Mouse (Mus musculus) monocyte, adult 5-6 weeks (primary cell): ENCODE results near the gene 1810046K07Rik. TPM values are rescaled to one million over a fixed set of nuclear protein-coding genes. Genes with fewer than 3 reads are reported as not detected.

Experiments used
- ATAC-seq: fragments of 153-309, 156-312 bp; replicated peaks from 2 replicates; pipeline ENCODE4 v1.8.0; 2017; ENCODE audit warnings: mild to moderate bottlenecking; ENCODE audit not compliant: low TSS enrichment, insufficient number of reproducible peaks, severe bottlenecking, poor library complexity, low FRiP score
- total RNA-seq: library from RNA; stranded (forward); fragments of 200-1000, 200-491, 200-594 nt; gene quantifications from 3 replicates; pipeline ENCODE4 v1.2.3, GENCODE M21; 2017

Gene 1810046K07Rik
- total RNA-seq, 1 experiment from 2014 or later, result not detected

- no peak for ATAC-seq
Measured at GRCm38 (mm10) chr9:51312554-51313317, 16.0 kb downstream of the 1810046K07Rik start.

- ATAC-seq, result no peak
Measured at GRCm38 (mm10) chr9:51310515-51310914, 18.2 kb downstream of the 1810046K07Rik start.

DNA sequence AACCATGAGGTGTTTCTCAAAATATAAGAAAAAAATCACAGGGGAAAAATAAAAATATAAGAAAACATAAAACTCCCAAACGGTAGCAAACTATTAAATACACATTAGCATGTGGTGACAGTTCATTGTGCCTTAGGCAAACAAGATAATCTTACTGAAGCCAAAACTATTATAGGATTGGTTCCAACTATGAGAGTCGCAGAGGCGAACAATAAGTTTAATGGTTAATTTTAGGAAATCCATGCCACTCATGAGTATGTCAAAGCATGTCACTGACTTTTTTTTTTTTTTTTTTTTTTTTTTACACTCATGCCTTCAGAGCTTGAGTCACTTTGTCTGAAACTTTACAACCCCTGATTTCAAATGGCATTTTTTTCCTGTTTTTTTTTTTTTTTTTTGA is 22.4 kb downstream of the 1810046K07Rik start:
- no peak for ATAC-seq

- no peak for ATAC-seq
Measured at GRCm38 (mm10) chr9:51305146-51305545, 23.6 kb downstream of the 1810046K07Rik start.

DNA sequence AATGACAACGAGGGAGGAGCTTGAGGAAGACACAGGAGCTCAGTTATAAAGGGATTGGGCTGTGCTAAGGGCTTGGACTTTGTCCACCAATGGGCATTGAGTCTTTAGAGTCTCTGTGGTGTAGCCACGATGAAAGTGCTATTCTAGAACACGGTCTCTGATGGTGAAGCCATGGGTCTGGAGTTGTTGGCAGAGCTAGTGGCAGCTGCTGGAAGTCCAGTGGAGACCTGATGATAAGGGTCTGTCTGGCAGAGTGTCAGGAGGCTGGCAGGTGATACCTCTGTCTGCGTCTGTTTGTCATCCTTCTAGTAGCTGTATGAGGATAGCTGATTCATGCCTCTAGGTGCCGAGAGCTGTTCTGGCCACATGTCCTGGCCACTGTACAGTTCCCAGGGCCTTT is 24.7 kb downstream of the 1810046K07Rik start:
- no peak for ATAC-seq

DNA sequence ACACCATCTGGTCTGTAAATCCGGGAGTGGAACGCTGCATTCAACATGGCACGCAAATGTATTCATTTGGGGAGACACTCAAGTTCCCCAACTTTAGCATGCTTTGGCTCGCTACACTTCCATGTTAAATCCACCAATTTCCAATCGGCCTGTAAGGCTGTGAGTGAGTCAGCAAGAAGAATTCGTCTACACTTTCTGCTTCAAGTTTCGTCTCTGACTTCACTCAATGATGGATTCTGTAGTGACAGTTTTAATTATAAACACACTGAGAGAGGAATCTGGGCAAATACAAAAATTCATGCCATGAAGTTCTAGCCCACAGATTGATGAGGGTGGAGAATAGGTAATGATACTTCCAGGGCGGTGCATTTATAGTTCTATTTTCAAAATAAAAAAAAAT is 35.2 kb downstream of the 1810046K07Rik start:
- ATAC-seq, result no peak

- no peak for ATAC-seq
Measured at GRCm38 (mm10) chr9:51292674-51293073, 36.0 kb downstream of the 1810046K07Rik start.

- ATAC-seq, result no peak
Measured at GRCm38 (mm10) chr9:51290980-51291379, 37.7 kb downstream of the 1810046K07Rik start.

GRCm38 (mm10) chr9:51286079-51286478 is 42.6 kb downstream of the 1810046K07Rik start:
- ATAC-seq, result no peak

DNA sequence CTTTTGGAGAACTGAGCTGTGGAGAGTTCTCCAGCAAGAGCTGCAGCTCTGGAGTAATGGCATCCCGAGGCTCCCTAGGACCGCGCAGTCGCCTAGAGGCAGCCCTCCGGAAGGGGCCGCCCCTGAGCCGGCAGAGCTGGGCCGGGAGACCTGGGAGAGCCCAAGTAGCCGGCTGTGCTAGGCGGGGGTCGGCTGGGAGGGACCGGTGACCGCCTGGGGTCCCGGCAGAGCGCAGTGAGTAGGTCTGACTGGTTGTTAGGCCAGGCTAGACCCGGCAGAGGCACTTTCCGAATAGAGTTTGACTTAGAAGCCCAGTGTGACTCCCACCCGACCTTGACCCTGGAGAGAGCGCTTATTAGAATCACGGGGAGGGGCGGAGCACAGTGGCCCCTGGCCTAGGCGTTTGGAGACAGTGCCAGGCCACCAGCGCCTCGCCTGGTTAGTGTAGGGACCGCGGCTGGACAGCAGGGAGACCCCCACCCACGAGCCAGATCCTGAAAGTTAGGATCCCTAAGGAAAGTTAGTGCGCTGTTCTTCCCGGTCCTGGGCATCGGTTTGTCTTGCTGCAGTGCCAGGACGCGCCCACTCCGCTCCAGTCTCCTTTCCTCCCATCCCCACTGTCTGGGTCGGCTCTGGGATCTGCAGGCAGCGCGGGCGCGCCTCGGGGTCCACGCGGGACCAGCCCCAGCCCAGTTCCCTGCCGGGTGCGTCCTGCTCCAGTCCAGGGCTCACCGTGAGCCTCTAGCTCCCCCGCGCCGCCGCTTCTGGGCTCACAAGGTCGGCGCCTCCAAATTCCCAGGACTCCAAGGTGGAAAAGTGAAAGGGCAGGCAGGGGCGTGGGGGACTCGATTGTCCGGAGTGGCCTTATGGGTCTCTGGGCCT is 50.0 kb downstream of the 1810046K07Rik start, which contains the start of gene Colca2:
Colca2 (minus strand) TSS at position 70 of the 882 bp plus-strand sequence.
- no peak for ATAC-seq

GRCm38 (mm10) chr9:51277834-51278498 is 50.8 kb downstream of the 1810046K07Rik start:
- no peak for ATAC-seq

DNA sequence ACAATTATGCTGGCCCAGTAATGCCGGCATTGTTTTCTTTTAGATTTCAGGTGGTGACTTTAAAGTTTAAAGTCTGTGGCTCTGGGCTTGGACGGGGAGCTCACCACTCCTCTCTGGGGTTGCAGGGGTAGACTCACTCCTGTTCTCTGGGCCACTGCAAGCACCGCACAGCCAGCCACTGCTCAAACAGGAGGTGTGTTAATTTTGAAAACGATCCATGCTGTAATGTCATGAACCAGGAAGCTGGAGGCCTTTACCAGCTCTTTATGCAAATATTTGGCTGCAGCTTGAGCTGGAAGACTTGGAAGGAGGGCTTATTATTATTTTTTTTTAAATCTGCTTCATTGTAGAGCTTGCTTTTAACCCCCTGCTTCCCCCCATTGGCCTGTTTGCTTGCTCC is 54.0 kb downstream of the 1810046K07Rik start:
- no peak for ATAC-seq

GRCm38 (mm10) chr9:51273581-51274154 is 55.0 kb downstream of the 1810046K07Rik start:
- ATAC-seq, result no peak

GRCm38 (mm10) chr9:51272102-51272501 is 56.6 kb downstream of the 1810046K07Rik start:
- ATAC-seq, result no peak

DNA sequence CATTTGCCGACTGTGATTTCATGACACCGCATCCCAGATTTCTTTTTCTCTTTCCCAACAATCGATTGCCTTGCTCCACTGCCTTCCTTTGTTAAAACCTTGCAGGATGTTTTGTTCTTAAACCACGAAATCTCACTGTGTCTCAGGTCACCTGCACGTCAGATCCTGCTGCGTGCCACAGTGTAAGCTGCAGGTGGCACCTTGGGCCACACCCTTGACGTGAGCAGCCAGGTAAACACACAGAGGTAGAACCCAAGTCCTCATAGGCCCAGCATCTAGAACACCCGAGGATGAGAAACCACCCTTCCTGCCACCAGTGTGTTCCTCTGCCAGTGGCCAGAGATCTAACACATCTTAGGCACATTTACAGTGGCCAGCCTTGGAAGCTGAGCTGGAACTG is 57.6 kb downstream of the 1810046K07Rik start:
- no peak for ATAC-seq

- no peak for ATAC-seq
Measured at GRCm38 (mm10) chr9:51268852-51269251, 59.9 kb downstream of the 1810046K07Rik start.

- ATAC-seq, result no peak
Measured at GRCm38 (mm10) chr9:51258426-51258825, 70.3 kb downstream of the 1810046K07Rik start.

GRCm38 (mm10) chr9:51256780-51257502 is 71.8 kb downstream of the 1810046K07Rik start:
- no peak for ATAC-seq
